Mouse (Mus musculus): ENCODE measurements around the gene Anxa5. TPM values are rescaled to one million over a fixed set of nuclear protein-coding genes. Genes with fewer than 3 reads are reported as not detected.

Anxa5 gene
- polyA plus RNA-seq, 1 experiment from 2014 or later: 291 TPM

- 85% methylated on average over 5 of the region's 5 CpGs for WGBS
- H3K27ac ChIP-seq: no peak overlapping the region
Observed at GRCm38 (mm10) chr3:36461819-36462218, 13.9 kb downstream of the Anxa5 start.

GRCm38 (mm10) chr3:36460717-36461116, 15.0 kb downstream of the Anxa5 start:
- H3K27me3 ChIP-seq (ENCODE audit: insufficient read depth, low read length): no peaks in the 10 kb centered on the region
- no peak overlapping the region for H3K27ac ChIP-seq
- no peak for ATAC-seq (replicated peaks; ENCODE audit: low FRiP score, low read depth)
- H3K4me2 ChIP-seq (ENCODE audit: low read length): no peak overlapping the region
- no peak for DNase-seq (ENCODE audit: low spot score)
- no peaks in the 10 kb centered on the region for H3K9me3 ChIP-seq (replicated peaks; ENCODE audit: low read length)
- no peak overlapping the region for H3K9ac ChIP-seq (ENCODE audit: low read depth, low read length)
- TF ChIP-seq CTCF (IDR thresholded peaks at IDR 0.05; ENCODE audit: low read depth): no peak
- H3K36me3 ChIP-seq (ENCODE audit: insufficient read depth, low read length): peaks cover 45% of the 10 kb centered on the region; the same call in 1 of the 2 replicates
- H3K4me1 ChIP-seq (replicated peaks; ENCODE audit: insufficient read depth, low read length): no peaks in the 10 kb centered on the region
- WGBS: 87% methylated on average over 7 of the region's 7 CpGs
- no peak overlapping the region for H3K4me3 ChIP-seq (replicated peaks; ENCODE audit: low read depth, low read length)

More at GRCm38 (mm10) chr3:36461819-36462218, 13.9 kb downstream of the Anxa5 start:
- Histone ChIP-seq H3K36me3 (ENCODE audit: insufficient read depth, low read length) (peaks cover 41% of the 10 kb centered on the region; the same call in 1 of the 2 replicates), H3K4me1 (replicated peaks; ENCODE audit: insufficient read depth, low read length) (no peaks in the 10 kb centered on the region), H3K27me3 (ENCODE audit: insufficient read depth, low read length) (no peaks in the 10 kb centered on the region), H3K9ac (ENCODE audit: low read depth, low read length) (no peak overlapping the region), H3K4me3 (replicated peaks; ENCODE audit: low read depth, low read length) (no peak overlapping the region), H3K9me3 (replicated peaks; ENCODE audit: low read length) (no peaks in the 10 kb centered on the region), H3K4me2 (ENCODE audit: low read length) (no peak overlapping the region)
- no peak for DNase-seq (ENCODE audit: low spot score)
- no peak for TF ChIP-seq CTCF (IDR thresholded peaks at IDR 0.05; ENCODE audit: low read depth)
- ATAC-seq (replicated peaks; ENCODE audit: low FRiP score, low read depth): no peak

GRCm38 (mm10) chr3:36455566-36455965, 20.1 kb downstream of the Anxa5 start:
- Histone ChIP-seq H3K36me3 (ENCODE audit: insufficient read depth, low read length) (peaks cover 51% of the 10 kb centered on the region), H3K9ac (ENCODE audit: low read depth, low read length) (no peak overlapping the region), H3K4me2 (ENCODE audit: low read length) (no peak overlapping the region), H3K27ac (no peak overlapping the region), H3K4me3 (replicated peaks; ENCODE audit: low read depth, low read length) (no peak overlapping the region), H3K9me3 (replicated peaks; ENCODE audit: low read length) (no peaks in the 10 kb centered on the region), H3K27me3 (ENCODE audit: insufficient read depth, low read length) (no peaks in the 10 kb centered on the region), H3K4me1 (replicated peaks; ENCODE audit: insufficient read depth, low read length) (no peaks in the 10 kb centered on the region)
- TF ChIP-seq CTCF (IDR thresholded peaks at IDR 0.05; ENCODE audit: low read depth): no peak
- WGBS: 77% methylated on average over 3 of the region's 3 CpGs
- no peak for ATAC-seq (replicated peaks; ENCODE audit: low FRiP score, low read depth)
- DNase-seq (ENCODE audit: low spot score): no peak

GRCm38 (mm10) chr3:36455124-36455523, 20.6 kb downstream of the Anxa5 start:
- ATAC-seq (replicated peaks; ENCODE audit: low FRiP score, low read depth): no peak
- Histone ChIP-seq H3K27ac (no peak overlapping the region), H3K9ac (ENCODE audit: low read depth, low read length) (no peak overlapping the region), H3K4me3 (replicated peaks; ENCODE audit: low read depth, low read length) (no peak overlapping the region), H3K9me3 (replicated peaks; ENCODE audit: low read length) (no peaks in the 10 kb centered on the region), H3K36me3 (ENCODE audit: insufficient read depth, low read length) (peaks cover 54% of the 10 kb centered on the region), H3K4me1 (replicated peaks; ENCODE audit: insufficient read depth, low read length) (no peaks in the 10 kb centered on the region), H3K27me3 (ENCODE audit: insufficient read depth, low read length) (no peaks in the 10 kb centered on the region), H3K4me2 (ENCODE audit: low read length) (no peak overlapping the region)
- DNase-seq (ENCODE audit: low spot score): no peak
- 91% methylated on average over 8 of the region's 8 CpGs for WGBS
- TF ChIP-seq CTCF (IDR thresholded peaks at IDR 0.05; ENCODE audit: low read depth): no peak

GRCm38 (mm10) chr3:36452502-36452901, 23.2 kb downstream of the Anxa5 start:
- H3K9me3 ChIP-seq (replicated peaks; ENCODE audit: low read length): no peaks in the 10 kb centered on the region
- no peak overlapping the region for H3K4me2 ChIP-seq (ENCODE audit: low read length)
- H3K27ac ChIP-seq: no peak overlapping the region
- peaks cover 56% of the 10 kb centered on the region for H3K36me3 ChIP-seq (ENCODE audit: insufficient read depth, low read length)
- TF ChIP-seq CTCF (IDR thresholded peaks at IDR 0.05; ENCODE audit: low read depth): no peak
- no peaks in the 10 kb centered on the region for H3K27me3 ChIP-seq (ENCODE audit: insufficient read depth, low read length)
- H3K4me1 ChIP-seq (replicated peaks; ENCODE audit: insufficient read depth, low read length): no peaks in the 10 kb centered on the region; the same call in 1 of the 2 replicates
- no peak overlapping the region for H3K9ac ChIP-seq (ENCODE audit: low read depth, low read length)
- H3K4me3 ChIP-seq (replicated peaks; ENCODE audit: low read depth, low read length): no peak overlapping the region
- ATAC-seq (replicated peaks; ENCODE audit: low FRiP score, low read depth): no peak
- no peak for DNase-seq (ENCODE audit: low spot score)
- 69% methylated on average over 1 of the region's 1 CpGs for WGBS

- Histone ChIP-seq H3K9ac (ENCODE audit: low read depth, low read length) (no peak overlapping the region), H3K4me3 (replicated peaks; ENCODE audit: low read depth, low read length) (no peak overlapping the region), H3K4me1 (replicated peaks; ENCODE audit: insufficient read depth, low read length) (no peaks in the 10 kb centered on the region; the same call in 1 of the 2 replicates), H3K27me3 (ENCODE audit: insufficient read depth, low read length) (no peaks in the 10 kb centered on the region), H3K27ac (peak overlapping the region; percentile 19; the same call in 1 of the 2 replicates), H3K36me3 (ENCODE audit: insufficient read depth, low read length) (peaks cover 34% of the 10 kb centered on the region; the same call in 1 of the 2 replicates), H3K9me3 (replicated peaks; ENCODE audit: low read length) (no peaks in the 10 kb centered on the region), H3K4me2 (ENCODE audit: low read length) (no peak overlapping the region)
- 38% methylated on average over 20 of the region's 20 CpGs for WGBS
- DNase-seq (ENCODE audit: low spot score) (peak; percentile 25), ATAC-seq (replicated peaks; ENCODE audit: low FRiP score, low read depth) (peak; percentile 53; the same call in 1 of the 2 replicates)
- TF ChIP-seq CTCF (IDR thresholded peaks at IDR 0.05; ENCODE audit: low read depth): no peak
Observed at GRCm38 (mm10) chr3:36449292-36450165, 26.2 kb downstream of the Anxa5 start.

All from kidney, postnatal 0 days (tissue).